Mouse (Mus musculus) large intestine, adult 2 months (tissue): ENCODE measurements around the gene Phf23. TPM values are rescaled to one million over a fixed set of nuclear protein-coding genes. Genes with fewer than 3 reads are reported as not detected.
"Not testable (repeated sequence)": the region's sequence is repeated elsewhere in the genome, so short reads cannot be mapped to it uniquely, and the experiment has no call there.

Source experiments
- DNase-seq: peaks from one replicate; pipeline ENCODE4 v3.0.0-alpha.2; 2012; ENCODE audit warnings: low read depth, low spot score
- WGBS: fragments of 180-500 bp; shearing (Covaris S2); methylation state at CpG from one replicate; pipeline ENCODE4 v1.1.7; 2018; 5-methylcytosine and 5-hydroxymethylcytosine counted together
- polyA plus RNA-seq: library from polyadenylated mRNA; depleted of rRNA; stranded (reverse); fragments of >200 nt; gene quantifications from 2 replicates; pipeline ENCODE4 v1.2.3, GENCODE M21; 2012; rRNA removed

Gene Phf23
- 16.3 and 17.3 TPM in 2 replicates for polyA plus RNA-seq

- WGBS: under 1% methylated on average over 36 of the region's 36 CpGs
- peak; percentile 96 for DNase-seq
These were observed at the start of gene Phf23 for GRCm38 (mm10) chr11:69995391-69995960. Gene Phf23, plus strand, starts transcription at chr11:69995777.

- DNase-seq: no peak
- WGBS: 81% methylated on average over 18 of the region's 18 CpGs
These were observed 49.3 kb upstream of the Phf23 start for GRCm38 (mm10) chr11:69945997-69946891.

DNA sequence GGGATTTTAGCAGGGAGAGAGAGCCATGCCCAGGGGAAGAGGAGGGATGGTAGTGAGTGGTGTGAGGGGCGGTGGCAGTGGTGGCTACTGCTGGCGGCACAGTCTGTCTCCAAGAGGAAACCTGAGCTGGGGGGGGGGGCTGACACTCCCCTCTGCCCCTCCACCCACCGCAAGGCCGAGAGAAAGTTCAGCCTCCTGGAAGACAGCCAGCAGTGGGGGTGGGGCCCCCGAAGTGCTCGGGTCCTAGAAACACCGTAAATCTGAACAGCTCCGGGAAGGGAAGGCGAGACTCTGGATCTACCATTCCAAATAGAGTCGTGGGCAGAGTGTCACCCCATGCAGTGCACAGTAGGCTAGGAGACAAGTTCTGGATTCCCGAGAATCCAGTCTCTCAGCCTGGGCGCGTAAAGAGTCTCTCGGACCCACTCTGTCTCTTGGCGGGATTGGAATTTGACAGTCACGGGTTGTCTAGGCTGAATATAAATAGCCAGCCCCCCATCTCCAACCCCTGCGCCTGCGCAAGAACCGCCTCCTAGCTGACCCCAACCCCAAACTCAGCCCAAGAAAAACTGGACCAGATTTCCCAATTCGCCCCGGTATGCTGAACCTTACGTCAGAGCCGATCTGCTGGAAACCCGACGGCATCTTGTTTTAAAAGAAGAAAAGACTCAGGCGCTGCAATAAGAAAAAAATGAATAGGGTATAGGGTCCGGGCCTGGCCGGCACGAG, 48.1 kb upstream of the Phf23 start:
- 17% methylated on average over 29 of the region's 29 CpGs for WGBS
- no peak for DNase-seq

DNA sequence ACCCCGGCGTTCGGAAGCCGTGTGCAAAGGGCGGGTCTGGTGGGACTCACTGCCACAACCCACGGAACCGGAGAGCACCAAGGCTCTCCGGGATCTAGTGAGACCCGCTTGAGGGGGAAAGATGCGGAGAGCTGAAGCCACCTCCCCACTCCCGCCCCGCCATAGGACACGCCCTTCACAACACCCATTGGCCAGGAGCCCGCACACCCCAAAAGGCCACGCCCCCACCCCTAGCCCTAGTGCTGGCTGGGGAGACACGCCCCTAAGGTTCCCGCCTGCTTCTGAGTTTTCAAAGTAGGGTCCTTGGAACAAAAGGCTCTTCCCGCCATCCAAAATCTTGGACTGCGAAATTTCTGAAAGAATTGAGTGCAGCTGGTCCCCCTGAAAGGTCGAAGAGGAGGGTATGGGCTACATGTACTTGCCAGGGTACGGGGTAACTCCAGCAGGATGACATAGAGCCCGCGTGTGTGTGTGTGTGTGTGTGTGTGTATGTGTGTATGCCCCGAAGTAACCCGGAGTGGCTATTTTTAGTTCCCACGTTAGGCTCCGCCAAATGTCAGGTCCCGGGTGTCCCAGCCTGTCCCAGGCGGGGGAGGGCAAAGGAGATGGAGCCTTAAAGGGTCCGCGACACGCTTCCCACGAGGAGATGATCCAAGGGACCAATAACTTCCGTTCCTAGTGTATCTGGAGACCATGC, 47.4 kb upstream of the Phf23 start, which contains the start of gene Slc2a4:
Gene Slc2a4, minus strand, starts transcription at position 123 of the 697 bp plus-strand sequence.
- under 1% methylated on average over 34 of the region's 34 CpGs for WGBS
- DNase-seq: no peak

DNA sequence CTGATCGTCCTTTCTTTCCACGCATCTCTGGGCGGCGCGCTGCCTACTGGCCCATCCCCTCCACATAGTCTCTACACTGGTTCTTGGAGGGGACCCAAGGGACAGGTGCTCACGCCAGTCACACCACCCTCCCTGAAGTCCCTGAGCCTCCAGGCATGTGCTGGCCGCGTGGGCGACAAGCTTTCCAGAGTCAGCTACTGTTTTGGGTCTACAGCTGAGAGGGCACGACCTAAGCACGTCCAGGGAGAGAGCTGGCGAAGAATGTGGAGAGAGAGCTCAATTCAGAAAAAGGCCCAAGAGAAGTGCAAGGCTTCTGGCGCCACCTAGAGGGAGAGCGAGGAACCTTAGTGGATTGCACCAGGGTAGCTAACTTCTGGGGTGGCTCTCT, 46.8 kb upstream of the Phf23 start:
- WGBS: under 1% methylated on average over 14 of the region's 14 CpGs
- peak; percentile 89 for DNase-seq

- 46% methylated on average over 4 of the region's 4 CpGs for WGBS
- DNase-seq: no peak
These were observed 44.6 kb upstream of the Phf23 start for GRCm38 (mm10) chr11:69950807-69951459.

DNA sequence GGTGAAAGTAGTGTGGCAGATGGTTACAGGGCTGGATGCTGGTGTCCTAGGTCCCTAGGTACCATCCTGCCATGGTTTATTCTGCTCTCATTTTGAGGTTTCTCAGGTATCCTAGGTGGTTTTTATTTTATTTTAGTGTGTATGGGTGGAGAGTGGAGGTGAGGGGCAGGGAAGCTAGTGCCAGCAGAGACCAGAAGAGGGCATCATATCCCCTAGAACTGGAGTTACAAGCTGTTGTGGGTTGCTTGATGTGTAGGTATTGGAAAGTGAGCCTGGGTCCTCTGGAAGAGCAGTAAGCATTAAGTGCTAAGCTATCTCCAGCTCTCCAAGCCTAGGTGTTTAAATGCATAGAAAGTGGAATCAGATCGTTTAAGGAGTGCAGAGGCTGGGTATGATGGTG, 43.3 kb upstream of the Phf23 start:
- no peak for DNase-seq
- WGBS: 45% methylated on average over 1 of the region's 1 CpGs

DNA sequence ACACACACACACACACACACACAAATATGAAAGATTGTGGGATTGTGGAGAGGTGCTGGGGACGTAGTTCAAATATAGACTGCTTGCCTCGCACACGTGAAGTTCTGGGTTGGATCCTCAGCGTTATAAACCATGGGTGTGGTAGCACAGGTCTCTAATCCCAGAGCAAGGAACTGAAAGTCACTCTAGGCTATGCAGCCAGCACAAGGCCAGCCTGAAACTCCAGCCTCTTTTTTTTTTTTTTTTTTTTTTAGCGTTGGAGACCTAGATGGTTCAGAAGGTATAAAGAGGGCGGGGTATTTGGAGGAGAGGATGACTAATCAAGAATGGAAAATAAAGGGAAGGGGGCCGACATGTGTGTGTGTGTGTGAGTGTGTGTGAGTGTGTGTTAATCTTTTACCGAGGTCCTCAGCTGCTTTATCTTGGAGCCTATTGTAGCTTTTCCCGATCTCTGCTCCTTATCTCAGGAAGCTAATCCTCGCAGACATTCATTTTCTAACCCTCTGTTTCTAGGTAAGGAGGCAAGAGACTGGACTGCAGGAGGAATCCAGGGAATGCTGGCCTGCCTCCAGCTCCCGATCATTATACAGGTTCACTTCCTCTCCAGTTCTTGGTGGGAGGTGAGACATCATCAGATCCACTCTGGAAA, 42.2 kb upstream of the Phf23 start:
- DNase-seq: no peak
- WGBS: 25% methylated on average over 11 of the region's 11 CpGs

GRCm38 (mm10) chr11:69955618-69956017, 40.0 kb upstream of the Phf23 start:
- DNase-seq: not testable (repeated sequence)
- 69% methylated on average over 4 of the region's 4 CpGs for WGBS

- DNase-seq: no peak
- 91% methylated on average over 1 of the region's 1 CpGs for WGBS
These were observed 39.4 kb upstream of the Phf23 start for GRCm38 (mm10) chr11:69956218-69956617.

DNA sequence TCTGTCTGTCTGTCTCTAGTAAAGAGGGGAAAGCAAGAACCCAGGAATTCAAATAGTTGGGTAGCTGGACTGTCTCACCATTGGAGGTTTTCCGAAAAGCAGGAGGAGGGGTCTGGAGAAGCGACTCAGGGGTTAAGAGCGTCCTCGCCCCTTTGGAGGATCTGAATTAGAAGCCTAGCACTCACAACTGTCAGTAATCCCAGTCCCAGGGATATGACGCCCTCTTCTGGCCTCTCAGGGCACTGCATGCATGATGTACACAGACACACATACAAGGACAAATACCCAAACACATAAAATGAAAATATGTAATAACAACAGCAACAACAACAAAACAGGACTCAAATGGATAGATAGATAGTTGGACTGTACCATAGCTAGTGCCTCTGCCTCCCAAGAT, 35.0 kb upstream of the Phf23 start:
- 48% methylated on average over 5 of the region's 5 CpGs for WGBS
- DNase-seq: no peak

DNA sequence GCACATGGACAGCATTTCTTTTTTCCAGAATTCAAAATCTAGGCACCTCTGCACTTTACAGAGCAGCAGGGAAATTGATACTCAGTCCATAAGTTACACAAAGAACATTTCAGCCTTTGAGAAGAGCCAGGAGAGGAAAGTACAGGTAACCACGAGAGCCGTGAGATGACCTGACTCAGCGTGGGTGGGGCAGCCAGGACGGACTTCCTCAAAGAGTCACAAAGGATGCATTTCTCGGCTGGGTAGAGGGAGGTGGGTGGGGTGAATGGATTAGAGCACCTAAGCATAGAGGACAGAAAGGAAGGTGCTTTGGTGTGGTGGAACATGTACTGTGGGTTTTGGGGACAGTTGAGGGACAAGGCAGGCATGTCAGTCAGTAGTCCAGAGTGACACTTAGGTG, 33.7 kb upstream of the Phf23 start:
- DNase-seq: no peak
- WGBS: 5% methylated on average over 5 of the region's 5 CpGs

GRCm38 (mm10) chr11:69964650-69965270, 30.8 kb upstream of the Phf23 start, which contains the start of gene Cldn7:
Gene Cldn7, plus strand, starts transcription at chr11:69964779.
- 13% methylated on average over 24 of the region's 24 CpGs for WGBS

DNA sequence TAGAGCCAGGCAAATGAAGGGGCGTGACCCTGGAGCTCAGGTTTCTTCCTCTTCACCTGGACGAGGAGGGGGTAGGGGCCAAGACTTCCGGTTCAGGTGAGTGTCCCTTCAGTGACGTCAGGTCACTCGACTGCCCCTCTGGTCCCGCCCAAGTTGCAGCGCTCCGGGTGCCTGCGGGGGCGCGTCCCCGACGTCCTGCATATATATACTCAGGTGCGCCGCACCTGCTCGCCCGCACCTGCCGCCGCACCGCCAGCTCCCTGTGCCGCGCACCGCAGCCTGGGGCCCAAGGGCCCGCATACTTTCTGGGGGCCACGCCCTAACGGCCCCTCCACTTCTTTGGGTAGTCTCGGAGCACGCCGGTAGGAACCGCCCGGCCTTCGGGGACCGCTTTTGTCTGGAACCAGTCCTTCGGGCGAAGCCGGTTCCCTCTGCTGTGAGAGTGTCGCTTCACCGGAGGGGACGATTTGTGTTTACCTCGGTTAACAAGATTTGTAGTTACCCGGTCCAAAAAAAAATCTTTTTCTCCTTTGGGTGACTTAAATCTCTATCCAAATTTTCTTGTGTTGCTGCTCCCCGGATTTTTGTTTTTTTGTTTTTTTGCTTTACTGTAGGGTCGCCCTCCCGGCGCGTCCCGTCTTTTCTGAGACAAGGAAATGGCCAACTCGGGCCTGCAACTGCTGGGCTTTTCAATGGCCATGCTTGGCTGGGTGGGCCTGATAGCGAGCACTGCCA, 30.1 kb upstream of the Phf23 start:
- DNase-seq: no peak
- 5% methylated on average over 49 of the region's 49 CpGs for WGBS

More at GRCm38 (mm10) chr11:69964650-69965270, 30.8 kb upstream of the Phf23 start, which contains the start of gene Cldn7:
- no peak for DNase-seq

DNA sequence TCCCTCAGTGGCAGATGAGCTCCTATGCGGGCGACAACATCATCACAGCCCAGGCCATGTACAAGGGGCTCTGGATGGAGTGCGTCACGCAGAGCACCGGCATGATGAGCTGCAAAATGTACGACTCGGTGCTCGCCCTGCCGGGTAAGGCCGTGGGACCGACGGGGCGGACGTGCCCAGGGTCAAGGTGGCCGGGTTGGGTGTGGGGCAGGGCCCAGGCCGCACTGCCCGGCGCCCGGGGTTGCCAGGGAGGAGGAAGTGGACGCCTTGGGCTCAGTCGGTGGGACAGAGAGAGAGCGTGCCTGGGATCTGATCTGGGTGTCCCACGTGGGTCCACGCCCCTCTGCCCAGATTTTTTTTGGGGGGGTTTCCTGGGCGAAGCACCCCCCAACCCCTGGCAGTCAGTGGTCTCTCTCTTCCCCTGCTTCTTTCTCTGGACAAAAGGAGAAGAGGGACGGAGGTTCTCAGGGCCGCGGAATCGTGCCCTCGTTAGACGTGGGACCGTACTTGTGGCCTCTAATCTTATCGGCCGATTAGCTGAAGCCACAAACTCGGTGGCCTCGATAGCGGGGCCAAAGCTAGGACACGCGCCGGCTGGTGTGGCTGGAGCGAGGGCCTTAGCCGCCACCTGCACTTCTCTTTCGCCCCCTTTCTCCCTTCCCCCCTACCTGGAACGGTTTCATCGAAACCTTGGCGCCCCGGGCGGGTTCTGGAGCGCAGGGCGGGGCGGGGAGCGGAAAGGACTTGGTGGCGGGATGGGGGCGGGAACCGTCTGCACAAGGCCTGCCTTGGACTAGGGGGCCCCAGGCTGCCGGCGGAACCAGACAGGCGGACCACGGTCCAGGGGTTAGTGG, 29.3 kb upstream of the Phf23 start:
- WGBS: 3% methylated on average over 58 of the region's 59 CpGs
- DNase-seq: no peak

GRCm38 (mm10) chr11:69966860-69967517, 28.6 kb upstream of the Phf23 start:
- DNase-seq: no peak
- 16% methylated on average over 17 of the region's 17 CpGs for WGBS
